Mouse (Mus musculus) limb, embryonic 15.5 days (tissue): ENCODE data around the gene Eif3d. TPM values are rescaled to one million over a fixed set of nuclear protein-coding genes. Genes with fewer than 3 reads are reported as not detected.
A peak's percentile ranks its signal among the peaks of the same experiment; 100 is the strongest.
"Not testable (repeated sequence)": the region's sequence is repeated elsewhere in the genome, so short reads cannot be mapped to it uniquely, and the experiment has no call there.

Source experiments
- ATAC-seq: fragments of 200-750 bp; cut with Nextera tagmentation; 2 replicates; pipeline ENCODE4 v1.8.0; 2017; ENCODE audit warnings: low read depth, moderate TSS enrichment; ENCODE audit not compliant: insufficient number of reproducible peaks, low FRiP score, low TSS enrichment
- H3K27ac ChIP-seq: fragments of 300-500 bp; sonication (generic); 2 replicates; pipeline ENCODE4 v1.5.1; 2015; ENCODE audit warnings: moderate library complexity, mild to moderate bottlenecking, inconsistent platforms
- H3K27me3 ChIP-seq: fragments of 300-500 bp; sonication (generic); 2 replicates; pipeline ENCODE4 v1.6.1; 2015; ENCODE audit warnings: inconsistent platforms
- H3K36me3 ChIP-seq: fragments of 300-500 bp; sonication (generic); 2 replicates; pipeline ENCODE4 v1.6.1; 2015; ENCODE audit warnings: inconsistent platforms
- H3K4me1 ChIP-seq: fragments of 300-500 bp; sonication (generic); 2 replicates; pipeline ENCODE4 v1.6.1; 2015; ENCODE audit warnings: inconsistent platforms
- H3K4me2 ChIP-seq: fragments of 300-500 bp; sonication (generic); 2 replicates; pipeline ENCODE4 v1.6.1; 2015; ENCODE audit warnings: mild to moderate bottlenecking, inconsistent platforms
- H3K4me3 ChIP-seq: fragments of 300-500 bp; sonication (generic); 2 replicates; pipeline ENCODE4 v1.5.1; 2015; ENCODE audit warnings: mild to moderate bottlenecking, inconsistent platforms
- H3K9ac ChIP-seq: fragments of 300-500 bp; sonication (generic); 2 replicates; pipeline ENCODE4 v1.6.1; 2015; ENCODE audit warnings: inconsistent platforms
- H3K9me3 ChIP-seq: fragments of 300-500 bp; sonication (generic); 2 replicates; pipeline ENCODE4 v1.6.1; 2016; ENCODE audit warnings: inconsistent platforms
- WGBS: fragments of 180-500 bp; shearing (Covaris S2); methylation state at CpG from one replicate; pipeline ENCODE4 v1.1.7; 2015; 5-methylcytosine and 5-hydroxymethylcytosine counted together
- polyA plus RNA-seq: library from polyadenylated mRNA; unstranded; fragments of >200 nt; fragmentation: Nextera tagmentation; extraction: Ambion mirVana; gene quantifications from 2 replicates; pipeline ENCODE4 v1.2.1, GENCODE M21; 2015

Gene Eif3d
- polyA plus RNA-seq = 181 and 188 TPM in 2 replicates

- Histone ChIP-seq H3K27me3 (no peaks in the 10 kb centered on the region), H3K27ac (peak within 1 kb of the TSS; percentile 98), H3K4me1 (peaks cover 11% of the 10 kb centered on the region), H3K4me2 (peak within 1 kb of the TSS; percentile 74), H3K36me3 (peaks cover 35% of the 10 kb centered on the region), H3K9ac (peak within 1 kb of the TSS; percentile 97), H3K4me3 (peak within 1 kb of the TSS; percentile 88), H3K9me3 (no peaks in the 10 kb centered on the region)
- under 1% methylated on average over 72 of the region's 72 CpGs for whole genome bisulfite sequencing
- ATAC-seq = peak; percentile 78
Observed at GRCm38 (mm10) chr15:77970470-77971292, at the start of gene Eif3d. Gene Eif3d (minus strand): TSS chr15:77970813.

DNA sequence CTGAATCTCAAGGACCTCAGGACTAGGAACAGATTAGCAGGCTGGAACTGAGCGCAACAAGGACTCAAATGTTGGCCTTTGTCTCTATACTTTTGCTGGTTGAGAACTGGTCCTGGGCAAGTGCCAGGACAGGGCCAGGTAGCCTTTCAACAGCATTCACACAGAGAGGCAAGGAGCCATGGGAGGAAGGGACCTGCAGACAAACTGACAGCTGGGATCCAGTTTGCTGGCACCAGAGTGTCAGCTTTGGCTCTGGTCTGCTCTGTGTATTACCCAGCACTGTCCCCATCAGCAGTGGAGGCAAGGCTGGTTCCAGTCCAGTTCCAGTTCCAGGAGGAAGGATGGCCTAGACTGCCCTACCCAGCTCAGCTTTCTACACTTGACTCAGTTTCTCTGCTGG is 43.4 kb upstream of the Eif3d start:
- 88% methylated on average over 1 of the region's 1 CpGs for WGBS
- Histone ChIP-seq H3K36me3 (no peaks in the 10 kb centered on the region), H3K4me3 (no peak overlapping the region), H3K27ac (no peak overlapping the region), H3K4me2 (no peak overlapping the region), H3K4me1 (no peaks in the 10 kb centered on the region), H3K9me3 (no peaks in the 10 kb centered on the region), H3K9ac (no peak overlapping the region), H3K27me3 (0 out of 2 replicates have a peak, but pooled peaks cover 3% of the 10 kb centered on the region)
- no peak for ATAC-seq

GRCm38 (mm10) chr15:78008206-78008605 is 37.6 kb upstream of the Eif3d start:
- H3K4me3 ChIP-seq, H3K4me1 ChIP-seq, H3K9me3 ChIP-seq, ATAC-seq, H3K27me3 ChIP-seq, H3K4me2 ChIP-seq, H3K27ac ChIP-seq, H3K36me3 ChIP-seq, H3K9ac ChIP-seq: not testable (repeated sequence)
- 90% methylated on average over 8 of the region's 8 CpGs for WGBS

DNA sequence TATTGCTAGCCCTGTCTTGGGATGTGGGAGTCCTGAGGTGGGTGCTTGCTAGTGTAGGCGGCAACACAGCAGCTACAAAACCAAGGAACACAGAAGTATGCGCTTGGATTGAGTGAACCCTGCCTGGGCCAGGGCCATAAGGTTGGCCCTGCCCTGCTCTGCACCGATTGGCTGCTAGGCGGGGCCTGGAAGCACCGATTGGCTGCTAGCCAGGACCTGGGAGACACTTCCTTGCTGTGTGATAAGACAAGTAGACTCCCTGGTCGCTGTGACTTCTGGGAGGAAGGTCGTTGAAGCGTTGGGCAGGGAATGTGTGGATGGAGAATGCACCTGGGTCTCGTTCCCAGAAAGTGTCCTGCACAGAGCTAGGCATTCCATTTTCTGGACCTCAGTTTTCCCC is 33.3 kb upstream of the Eif3d start:
- Histone ChIP-seq H3K27me3 (no peaks in the 10 kb centered on the region), H3K9me3 (no peaks in the 10 kb centered on the region), H3K4me2 (no peak overlapping the region), H3K9ac (no peak overlapping the region), H3K4me3 (no peak overlapping the region), H3K4me1 (no peaks in the 10 kb centered on the region), H3K27ac (no peak overlapping the region), H3K36me3 (no peaks in the 10 kb centered on the region)
- WGBS = 52% methylated on average over 9 of the region's 9 CpGs
- ATAC-seq = no peak

DNA sequence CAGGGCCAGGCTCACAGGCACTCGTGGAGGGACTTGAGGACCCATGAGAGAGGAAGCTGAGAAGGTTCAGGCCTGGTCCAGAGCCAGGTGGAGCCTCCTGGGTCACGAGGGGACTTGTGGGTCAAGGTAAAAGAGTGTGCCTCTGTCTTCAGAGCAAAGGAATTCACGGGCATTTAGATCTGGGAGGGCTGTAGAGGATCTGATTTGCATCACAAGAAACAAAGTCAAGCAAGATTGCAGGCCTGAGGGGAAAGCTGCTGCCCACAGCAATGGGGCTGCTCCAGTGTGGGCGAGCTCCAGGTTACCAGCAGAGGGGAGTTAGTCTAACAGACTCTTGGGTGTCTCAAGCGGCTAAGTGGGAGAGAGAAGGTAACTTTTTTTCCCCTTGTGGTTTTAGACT is 30.8 kb upstream of the Eif3d start:
- Histone ChIP-seq H3K4me1 (no peaks in the 10 kb centered on the region), H3K4me2 (no peak overlapping the region), H3K4me3 (no peak overlapping the region), H3K9me3 (no peaks in the 10 kb centered on the region), H3K27ac (no peak overlapping the region), H3K27me3 (no peaks in the 10 kb centered on the region), H3K9ac (no peak overlapping the region), H3K36me3 (no peaks in the 10 kb centered on the region)
- WGBS = 17% methylated on average over 5 of the region's 5 CpGs
- no peak for ATAC-seq

DNA sequence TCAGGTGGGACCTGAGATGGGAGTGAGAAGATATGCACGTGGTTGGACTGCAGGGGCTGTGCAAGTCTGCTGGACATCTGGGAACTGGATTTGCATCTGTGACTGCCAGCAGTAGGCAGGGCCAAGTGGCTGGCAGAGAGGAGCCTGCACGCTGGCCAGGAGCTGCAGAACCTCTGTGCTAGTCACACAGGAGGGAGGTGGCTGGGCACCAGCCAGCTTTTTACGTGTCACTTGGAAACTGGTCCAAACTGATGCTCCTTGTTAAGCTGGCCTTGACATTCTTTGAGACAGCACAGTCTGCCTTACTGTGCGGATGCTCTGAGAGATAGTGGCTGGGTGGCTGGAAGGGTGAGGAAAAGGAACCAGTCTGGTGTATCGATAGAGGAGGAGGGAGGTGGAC is 17.9 kb upstream of the Eif3d start:
- WGBS = 65% methylated on average over 5 of the region's 5 CpGs
- Histone ChIP-seq H3K9ac (no peak overlapping the region), H3K27ac (no peak overlapping the region), H3K4me2 (no peak overlapping the region), H3K4me3 (no peak overlapping the region), H3K36me3 (no peaks in the 10 kb centered on the region), H3K4me1 (no peaks in the 10 kb centered on the region), H3K27me3 (0 out of 2 replicates have a peak, but pooled peaks cover 3% of the 10 kb centered on the region), H3K9me3 (no peaks in the 10 kb centered on the region)
- no peak for ATAC-seq

GRCm38 (mm10) chr15:77983391-77983790 is 12.8 kb upstream of the Eif3d start:
- 18% methylated on average over 3 of the region's 3 CpGs for WGBS
- H3K4me2 ChIP-seq = no peak overlapping the region
- no peaks in the 10 kb centered on the region for H3K36me3 ChIP-seq
- H3K4me3 ChIP-seq = no peak overlapping the region
- no peak overlapping the region for H3K9ac ChIP-seq
- H3K27me3 ChIP-seq = peaks cover 10% of the 10 kb centered on the region
- no peaks in the 10 kb centered on the region for H3K9me3 ChIP-seq
- no peak overlapping the region for H3K27ac ChIP-seq
- ATAC-seq = no peak
- 0 out of 2 replicates have a peak, but pooled peaks cover 2% of the 10 kb centered on the region for H3K4me1 ChIP-seq

DNA sequence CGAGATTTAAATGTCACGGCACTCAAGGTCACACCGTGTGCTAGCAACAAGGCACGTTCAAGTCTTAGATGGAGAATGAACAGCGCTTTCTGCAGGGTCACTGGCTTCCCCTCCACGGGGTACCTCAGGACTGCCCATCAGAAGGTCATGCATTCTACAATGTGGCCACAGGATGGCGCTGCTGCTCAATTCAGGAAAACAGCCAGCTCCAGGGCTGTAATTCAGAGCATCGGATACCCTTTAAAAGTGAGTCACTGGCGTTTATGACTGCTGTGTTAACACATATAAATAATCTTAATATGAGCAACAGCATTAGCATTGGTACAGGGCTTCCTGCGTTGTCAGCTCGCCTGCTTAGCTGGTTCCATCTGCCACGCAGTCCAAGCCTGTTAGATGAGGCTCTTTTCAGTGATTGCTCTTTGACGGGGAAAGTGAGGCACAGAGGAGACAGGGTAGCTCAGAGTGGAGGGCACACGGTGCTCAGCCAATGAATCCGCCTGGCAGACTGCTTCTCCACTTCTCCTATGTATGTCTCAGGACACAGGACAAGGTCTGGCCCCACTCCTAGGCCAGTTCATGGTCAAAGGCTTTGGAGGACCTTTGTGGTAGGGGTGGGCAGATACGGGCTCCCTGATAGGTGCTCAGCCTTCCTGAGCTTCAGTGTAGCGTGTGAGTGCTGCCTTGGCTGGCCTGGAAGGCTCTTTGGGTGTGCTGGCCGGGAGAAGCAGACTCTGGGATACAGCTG is 11.8 kb upstream of the Eif3d start:
- WGBS = 26% methylated on average over 18 of the region's 18 CpGs
- Histone ChIP-seq H3K27ac (no peak overlapping the region), H3K9ac (no peak overlapping the region), H3K36me3 (no peaks in the 10 kb centered on the region), H3K4me2 (no peak overlapping the region), H3K4me3 (no peak overlapping the region), H3K4me1 (0 out of 2 replicates have a peak, but pooled peaks cover 2% of the 10 kb centered on the region), H3K9me3 (no peaks in the 10 kb centered on the region), H3K27me3 (peaks cover 10% of the 10 kb centered on the region)
- ATAC-seq = no peak

DNA sequence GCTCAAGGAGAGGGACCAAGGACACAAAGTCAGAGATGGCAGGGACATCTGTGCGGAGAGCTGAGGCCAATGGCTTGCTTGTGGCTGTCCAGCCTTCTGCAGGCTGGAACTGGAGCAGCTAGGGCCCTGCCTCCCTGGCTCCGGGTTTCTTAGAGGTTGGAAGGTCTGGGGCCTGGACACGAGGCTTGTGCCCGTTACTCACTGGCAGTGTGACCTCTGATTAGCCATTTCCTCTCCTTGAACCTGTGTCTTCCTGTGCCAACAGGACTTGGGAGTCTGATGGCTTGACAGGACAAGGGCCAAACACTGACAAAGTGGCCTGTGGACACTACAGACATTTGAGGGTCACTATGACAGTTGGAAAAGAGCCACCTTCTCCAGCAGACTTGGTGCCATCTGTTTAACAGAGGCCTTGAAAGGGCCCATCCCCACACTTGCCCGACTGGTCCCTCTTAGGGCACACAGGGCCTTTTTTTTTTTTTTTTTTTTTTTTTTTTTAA is 10.6 kb upstream of the Eif3d start:
- ATAC-seq = no peak
- H3K9ac ChIP-seq = no peak overlapping the region
- WGBS = 67% methylated on average over 5 of the region's 5 CpGs

DNA sequence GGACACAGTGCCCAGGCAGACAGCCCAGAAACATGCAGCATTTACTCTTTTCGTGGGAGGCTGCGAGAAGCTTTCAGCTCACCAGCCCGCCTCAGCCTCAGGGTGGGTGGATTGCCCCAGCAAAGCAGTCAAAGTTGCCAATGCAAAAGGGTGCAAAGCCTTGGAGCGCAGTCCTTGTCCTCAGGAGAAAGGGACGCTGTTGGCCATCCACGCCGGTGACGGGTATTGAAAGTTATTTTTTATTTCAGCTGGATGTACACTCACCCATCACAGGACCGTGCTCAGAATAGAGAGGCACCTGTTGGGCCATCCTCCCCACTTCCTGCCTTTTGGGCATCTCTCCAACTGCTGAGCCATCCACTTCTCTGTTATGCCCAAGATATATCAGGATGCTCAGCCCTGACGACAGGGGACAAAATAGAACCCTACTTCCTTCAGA is 8.8 kb upstream of the Eif3d start:
- Histone ChIP-seq H3K4me1 (0 out of 2 replicates have a peak, but pooled peaks cover 2% of the 10 kb centered on the region), H3K9me3 (no peaks in the 10 kb centered on the region), H3K27me3 (peaks cover 10% of the 10 kb centered on the region), H3K9ac (no peak overlapping the region), H3K36me3 (no peaks in the 10 kb centered on the region), H3K27ac (no peak overlapping the region), H3K4me2 (no peak overlapping the region), H3K4me3 (no peak overlapping the region)
- WGBS = 81% methylated on average over 10 of the region's 10 CpGs
- ATAC-seq = no peak

More for the DNA sequence above, 10.6 kb upstream of the Eif3d start:
- Histone ChIP-seq H3K9me3 (no peaks in the 10 kb centered on the region), H3K4me3 (no peak overlapping the region), H3K36me3 (no peaks in the 10 kb centered on the region), H3K27me3 (peaks cover 10% of the 10 kb centered on the region), H3K4me1 (0 out of 2 replicates have a peak, but pooled peaks cover 2% of the 10 kb centered on the region), H3K27ac (no peak overlapping the region), H3K4me2 (no peak overlapping the region)

GRCm38 (mm10) chr15:77977663-77978062 is 7.0 kb upstream of the Eif3d start:
- Histone ChIP-seq H3K36me3 (no peaks in the 10 kb centered on the region), H3K9ac (no peak overlapping the region), H3K4me1 (0 out of 2 replicates have a peak, but pooled peaks cover 2% of the 10 kb centered on the region), H3K27ac (no peak overlapping the region), H3K27me3 (peaks cover 7% of the 10 kb centered on the region), H3K9me3 (no peaks in the 10 kb centered on the region), H3K4me2 (no peak overlapping the region), H3K4me3 (no peak overlapping the region)
- 50% methylated on average over 3 of the region's 3 CpGs for WGBS
- no peak for ATAC-seq
